Mouse (Mus musculus) spleen, adult 2 months (tissue): ENCODE results near the gene Sh2b3.

ENCODE experiments used
- CTCF ChIP-seq: fragments of 200-500 bp; IDR thresholded peaks from 2 replicates; pipeline ENCODE4 v1.5.1; 2011; ENCODE audit warnings: mild to moderate bottlenecking, inconsistent platforms; ENCODE audit not compliant: insufficient read depth, insufficient read length, insufficient replicate concordance; ENCODE audit errors: extremely low read depth
- POLR2A ChIP-seq: fragments of 200-500 bp; IDR thresholded peaks from 2 replicates; pipeline ENCODE4 v1.6.1; 2011; ENCODE audit warnings: low read depth, low read length, inconsistent platforms

DNA sequence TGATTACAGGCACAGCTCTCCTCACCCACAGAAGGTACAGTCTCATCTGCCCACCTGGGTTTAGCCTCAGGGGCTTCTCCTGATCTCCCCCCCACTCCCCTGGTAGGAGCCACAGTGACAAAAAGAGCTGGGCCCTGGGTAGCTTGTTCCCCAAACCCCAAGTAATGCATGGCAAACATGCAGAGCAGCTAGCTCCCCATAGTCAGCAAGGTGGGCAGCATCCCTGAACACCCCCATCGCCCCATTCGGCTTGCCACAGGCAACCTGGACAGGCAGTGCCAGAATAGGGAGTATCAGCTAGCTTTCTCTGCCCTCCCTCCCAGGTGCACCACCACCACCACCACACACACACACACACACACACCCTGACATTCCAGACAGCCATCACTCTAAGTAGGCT lies 4.3 kb downstream of the Sh2b3 start:
- no peak for TF ChIP-seq CTCF
- no peak for TF ChIP-seq POLR2A
